Mouse (Mus musculus): Measurements from ENCODE around the gene Mmp8. TPM values are rescaled to one million over a fixed set of nuclear protein-coding genes. Genes with fewer than 3 reads are reported as not detected.

The Mmp8 gene
- total and polyA plus RNA-seq, 2 experiments from 2014 or later, result 0.29 to 1.0 TPM

GRCm38 (mm10) chr9:7560026-7560425, 1.8 kb downstream of the Mmp8 start:
- Histone ChIP-seq H3K27ac (ENCODE audit: low read depth) (no peak overlapping the region), H3K9me3 (replicated peaks; ENCODE audit: control insufficient read depth, low read length) (no peaks in the 10 kb centered on the region), H3K4me2 (ENCODE audit: low read depth, low read length) (no peak overlapping the region), H3K9ac (replicated peaks; ENCODE audit: low read depth, low read length) (no peak overlapping the region), H3K36me3 (replicated peaks; ENCODE audit: control insufficient read depth, insufficient read depth, low read length) (no peaks in the 10 kb centered on the region), H3K4me1 (ENCODE audit: control insufficient read depth, insufficient read depth) (no peaks in the 10 kb centered on the region), H3K4me3 (ENCODE audit: low read depth, low read length) (no peak overlapping the region), H3K27me3 (ENCODE audit: control insufficient read depth, insufficient read depth, low read length) (no peaks in the 10 kb centered on the region)
- TF ChIP-seq EP300 (IDR thresholded peaks at IDR 0.05; ENCODE audit: low read depth) (no peak), CTCF (IDR thresholded peaks at IDR 0.05; ENCODE audit: low read depth) (no peak)
- 70% methylated on average over 4 of the region's 4 CpGs for WGBS
- ATAC-seq (ENCODE audit: insufficient read depth, low read depth) (no peak), DNase-seq (ENCODE audit: low spot score) (no peak)

GRCm38 (mm10) chr9:7567376-7567775, 9.1 kb downstream of the Mmp8 start:
- no peak overlapping the region for H3K27ac ChIP-seq (ENCODE audit: low read depth)
- 63% methylated on average over 7 of the region's 7 CpGs for WGBS
- no peak for DNase-seq (ENCODE audit: low spot score)
- H3K4me2 ChIP-seq (ENCODE audit: low read depth, low read length), result no peak overlapping the region
- H3K9me3 ChIP-seq (replicated peaks; ENCODE audit: control insufficient read depth, low read length), result no peaks in the 10 kb centered on the region
- H3K27me3 ChIP-seq (ENCODE audit: control insufficient read depth, insufficient read depth, low read length), result no peaks in the 10 kb centered on the region
- no peak overlapping the region for H3K4me3 ChIP-seq (ENCODE audit: low read depth, low read length)
- H3K9ac ChIP-seq (replicated peaks; ENCODE audit: low read depth, low read length), result no peak overlapping the region
- no peaks in the 10 kb centered on the region for H3K36me3 ChIP-seq (replicated peaks; ENCODE audit: control insufficient read depth, insufficient read depth, low read length)
- no peaks in the 10 kb centered on the region for H3K4me1 ChIP-seq (ENCODE audit: control insufficient read depth, insufficient read depth)
- TF ChIP-seq EP300 (IDR thresholded peaks at IDR 0.05; ENCODE audit: low read depth), result no peak
- no peak for TF ChIP-seq CTCF (IDR thresholded peaks at IDR 0.05; ENCODE audit: low read depth)
- ATAC-seq (ENCODE audit: insufficient read depth, low read depth), result no peak

GRCm38 (mm10) chr9:7567923-7568322, 9.7 kb downstream of the Mmp8 start:
- no peak for DNase-seq (ENCODE audit: low spot score)
- Histone ChIP-seq H3K9me3 (replicated peaks; ENCODE audit: control insufficient read depth, low read length) (no peaks in the 10 kb centered on the region), H3K9ac (replicated peaks; ENCODE audit: low read depth, low read length) (no peak overlapping the region), H3K4me1 (ENCODE audit: control insufficient read depth, insufficient read depth) (no peaks in the 10 kb centered on the region), H3K4me2 (ENCODE audit: low read depth, low read length) (no peak overlapping the region), H3K4me3 (ENCODE audit: low read depth, low read length) (no peak overlapping the region), H3K27me3 (ENCODE audit: control insufficient read depth, insufficient read depth, low read length) (no peaks in the 10 kb centered on the region), H3K36me3 (replicated peaks; ENCODE audit: control insufficient read depth, insufficient read depth, low read length) (no peaks in the 10 kb centered on the region), H3K27ac (ENCODE audit: low read depth) (no peak overlapping the region)
- no peak for ATAC-seq (ENCODE audit: insufficient read depth, low read depth)
- TF ChIP-seq CTCF (IDR thresholded peaks at IDR 0.05; ENCODE audit: low read depth) (no peak), EP300 (IDR thresholded peaks at IDR 0.05; ENCODE audit: low read depth) (no peak)
- 54% methylated on average over 2 of the region's 2 CpGs for WGBS

- DNase-seq (ENCODE audit: low spot score) (no peak), ATAC-seq (ENCODE audit: insufficient read depth, low read depth) (no peak)
- Histone ChIP-seq H3K9ac (replicated peaks; ENCODE audit: low read depth, low read length) (no peak overlapping the region), H3K36me3 (replicated peaks; ENCODE audit: control insufficient read depth, insufficient read depth, low read length) (no peaks in the 10 kb centered on the region), H3K27me3 (ENCODE audit: control insufficient read depth, insufficient read depth, low read length) (no peaks in the 10 kb centered on the region), H3K4me1 (ENCODE audit: control insufficient read depth, insufficient read depth) (no peaks in the 10 kb centered on the region), H3K4me3 (ENCODE audit: low read depth, low read length) (no peak overlapping the region), H3K27ac (ENCODE audit: low read depth) (no peak overlapping the region), H3K4me2 (ENCODE audit: low read depth, low read length) (no peak overlapping the region), H3K9me3 (replicated peaks; ENCODE audit: control insufficient read depth, low read length) (no peaks in the 10 kb centered on the region)
- WGBS, result 80% methylated on average over 1 of the region's 1 CpGs
- TF ChIP-seq CTCF (IDR thresholded peaks at IDR 0.05; ENCODE audit: low read depth) (no peak), EP300 (IDR thresholded peaks at IDR 0.05; ENCODE audit: low read depth) (no peak)
Measured at GRCm38 (mm10) chr9:7570485-7570884, 12.2 kb downstream of the Mmp8 start.

GRCm38 (mm10) chr9:7571162-7571561, 12.9 kb downstream of the Mmp8 start, which contains the start of gene Mmp27:
Gene Mmp27 (plus strand): TSS chr9:7571396.
- DNase-seq (ENCODE audit: low spot score) (no peak), ATAC-seq (ENCODE audit: insufficient read depth, low read depth) (no peak)
- H3K4me2 ChIP-seq (ENCODE audit: low read depth, low read length), result no peak within 1 kb of the TSS
- no peak within 1 kb of the TSS for H3K9ac ChIP-seq (replicated peaks; ENCODE audit: low read depth, low read length)
- no peaks in the 10 kb centered on the region for H3K27me3 ChIP-seq (ENCODE audit: control insufficient read depth, insufficient read depth, low read length)
- no peaks in the 10 kb centered on the region for H3K4me1 ChIP-seq (ENCODE audit: control insufficient read depth, insufficient read depth)
- H3K27ac ChIP-seq (ENCODE audit: low read depth), result no peak within 1 kb of the TSS
- H3K9me3 ChIP-seq (replicated peaks; ENCODE audit: control insufficient read depth, low read length), result no peaks in the 10 kb centered on the region
- 51% methylated on average over 4 of the region's 4 CpGs for WGBS
- no peak for TF ChIP-seq CTCF (IDR thresholded peaks at IDR 0.05; ENCODE audit: low read depth)
- TF ChIP-seq EP300 (IDR thresholded peaks at IDR 0.05; ENCODE audit: low read depth), result no peak
- H3K4me3 ChIP-seq (ENCODE audit: low read depth, low read length), result no peak within 1 kb of the TSS
- H3K36me3 ChIP-seq (replicated peaks; ENCODE audit: control insufficient read depth, insufficient read depth, low read length), result no peaks in the 10 kb centered on the region

- Histone ChIP-seq H3K27me3 (ENCODE audit: control insufficient read depth, insufficient read depth, low read length) (no peaks in the 10 kb centered on the region), H3K4me1 (ENCODE audit: control insufficient read depth, insufficient read depth) (no peaks in the 10 kb centered on the region), H3K4me2 (ENCODE audit: low read depth, low read length) (no peak overlapping the region), H3K9me3 (replicated peaks; ENCODE audit: control insufficient read depth, low read length) (no peaks in the 10 kb centered on the region), H3K9ac (replicated peaks; ENCODE audit: low read depth, low read length) (no peak overlapping the region), H3K27ac (ENCODE audit: low read depth) (no peak overlapping the region), H3K36me3 (replicated peaks; ENCODE audit: control insufficient read depth, insufficient read depth, low read length) (no peaks in the 10 kb centered on the region), H3K4me3 (ENCODE audit: low read depth, low read length) (no peak overlapping the region)
- no peak for DNase-seq (ENCODE audit: low spot score)
- no peak for ATAC-seq (ENCODE audit: insufficient read depth, low read depth)
- no peak for TF ChIP-seq EP300 (IDR thresholded peaks at IDR 0.05; ENCODE audit: low read depth)
- TF ChIP-seq CTCF (IDR thresholded peaks at IDR 0.05; ENCODE audit: low read depth), result no peak
- WGBS, result 79% methylated on average over 7 of the region's 7 CpGs
Measured at GRCm38 (mm10) chr9:7572188-7572587, 13.9 kb downstream of the Mmp8 start.

All from heart, postnatal 0 days (tissue).